In the genomic region with DNA sequence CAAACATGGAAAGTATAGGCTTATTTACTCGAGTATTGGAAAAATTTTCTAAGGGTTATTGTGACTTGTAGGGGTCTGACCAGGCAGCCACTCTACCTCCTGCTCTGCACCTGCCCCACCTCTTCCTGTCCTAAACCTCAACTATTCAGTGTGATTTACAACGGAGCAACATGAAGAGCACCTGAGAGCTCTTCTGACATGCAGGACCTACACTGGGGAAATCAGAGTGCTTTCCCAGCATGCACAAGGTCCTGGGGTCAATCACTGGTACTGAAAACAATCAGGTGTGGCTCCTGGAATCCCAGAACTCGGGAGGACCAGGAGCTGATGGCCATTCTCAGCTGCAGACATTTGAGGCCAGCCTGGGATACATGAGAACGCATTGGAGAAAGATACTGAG, we compare ENCODE assay signal across 24 mouse cellular contexts. TPM values are rescaled to one million over a fixed set of nuclear protein-coding genes. Genes with fewer than 3 reads are reported as not detected.
A peak's percentile ranks its signal among the peaks of the same experiment; 100 is the strongest.
DNase-seq lines count a peak whose midpoint lies in the region; ATAC-seq and TF ChIP-seq lines count a peak whose summit lies in the region.
"Had no signal": no experiment of that assay in that cellular context is flagged by ENCODE, and none has a peak within 500 bp of the region (broad histone marks: within the 10 kb centered on the region; RNA-seq: fewer than 3 reads in every experiment).

No protein-coding gene starts in this region.

- H3K4me2 ChIP-seq in liver, postnatal 0 days (ENCODE audit: low read depth, low read length) = no peak overlapping the region
- no peak overlapping the region for H3K4me2 ChIP-seq in hindbrain, embryonic 14.5 days (replicated peaks)
- H3K4me2 ChIP-seq in hindbrain, embryonic 13.5 days = no peak overlapping the region

- 62% methylated on average over 4 of the region's 4 CpGs for WGBS in liver, postnatal 0 days (ENCODE audit: insufficient replicate concordance)
- WGBS in hindbrain, embryonic 14.5 days = 74% methylated on average over 4 of the region's 4 CpGs
- 76% methylated on average over 4 of the region's 4 CpGs for WGBS in hindbrain, embryonic 13.5 days

- no peaks in the 10 kb centered on the region for H3K4me1 ChIP-seq in liver, postnatal 0 days (ENCODE audit: insufficient read depth)
- no peaks in the 10 kb centered on the region for H3K4me1 ChIP-seq in hindbrain, embryonic 14.5 days (replicated peaks; ENCODE audit: control insufficient read depth, insufficient read depth, low read length)
- H3K4me1 ChIP-seq in hindbrain, embryonic 13.5 days (replicated peaks) = no peaks in the 10 kb centered on the region

- no peak overlapping the region for H3K9ac ChIP-seq in liver, postnatal 0 days (replicated peaks)
- H3K9ac ChIP-seq in hindbrain, embryonic 14.5 days = no peak overlapping the region
- H3K9ac ChIP-seq in hindbrain, embryonic 13.5 days = no peak overlapping the region

- no peak for TF ChIP-seq EP300 in liver, postnatal 0 days (IDR thresholded peaks at IDR 0.05; ENCODE audit: low read depth)

- no peaks in the 10 kb centered on the region for H3K9me3 ChIP-seq in liver, postnatal 0 days (ENCODE audit: low read length)
- H3K9me3 ChIP-seq in hindbrain, embryonic 14.5 days (ENCODE audit: control insufficient read depth, low read length) = no peaks in the 10 kb centered on the region
- H3K9me3 ChIP-seq in hindbrain, embryonic 13.5 days = no peaks in the 10 kb centered on the region
- H3K9me3 ChIP-seq: G1E had no signal

- no peaks in the 10 kb centered on the region for H3K36me3 ChIP-seq in liver, postnatal 0 days (replicated peaks; ENCODE audit: insufficient read depth, low read length)
- no peaks in the 10 kb centered on the region for H3K36me3 ChIP-seq in hindbrain, embryonic 14.5 days (replicated peaks; ENCODE audit: control insufficient read depth, insufficient read depth)
- no peaks in the 10 kb centered on the region for H3K36me3 ChIP-seq in hindbrain, embryonic 13.5 days
- H3K36me3 ChIP-seq: G1E had no signal

- DNase-seq in ES-CJ7 (ENCODE audit: low read depth, low spot score) (peak; percentile 51), R1 (ENCODE audit: low read depth, low spot score) (peak; percentile 72), ZHBTc4 (ENCODE audit: low read depth, low spot score) (peak; percentile 24)
- no peak for DNase-seq in liver, postnatal 0 days
- DNase-seq in hindbrain, embryonic 14.5 days (ENCODE audit: low spot score) = no peak
- DNase-seq: adrenal gland, adult 2 months; adrenal gland, adult 8-10 months; adrenal gland, postnatal 10 days; adrenal gland, postnatal 14 days; adrenal gland, postnatal 25 days; adrenal gland, postnatal 36 days; B cell, adult 2 months; cerebellum, adult 11 months; cerebellum, adult 11-12 months; cerebellum, adult 18-20 months; cerebellum, adult 2 months; cerebellum, adult 8-10 months; cerebellum, adult 9-10 months had no signal

- ATAC-seq in liver, postnatal 0 days = no peak
- ATAC-seq in hindbrain, embryonic 14.5 days (ENCODE audit: low FRiP score) = no peak
- ATAC-seq in hindbrain, embryonic 13.5 days (ENCODE audit: low FRiP score) = no peak
- ATAC-seq: activated CD4-positive, CD25-positive, alpha-beta regulatory T cell, adult 4 months; CD4-positive, CD25-positive, alpha-beta regulatory T cell, adult 4 months; Patski had no signal

- no peaks in the 10 kb centered on the region for H3K27me3 ChIP-seq in liver, postnatal 0 days (ENCODE audit: insufficient read depth, low read length)
- H3K27me3 ChIP-seq in hindbrain, embryonic 14.5 days (ENCODE audit: control insufficient read depth, insufficient read depth, low read length) = no peaks in the 10 kb centered on the region
- H3K27me3 ChIP-seq in hindbrain, embryonic 13.5 days = no peaks in the 10 kb centered on the region
- H3K27me3 ChIP-seq: CH12.LX, Patski had no signal

- no peak overlapping the region for H3K27ac ChIP-seq in liver, postnatal 0 days (ENCODE audit: low read depth)
- no peak overlapping the region for H3K27ac ChIP-seq in hindbrain, embryonic 14.5 days
- no peak overlapping the region for H3K27ac ChIP-seq in hindbrain, embryonic 13.5 days

- TF ChIP-seq CTCF in liver, postnatal 0 days (IDR thresholded peaks at IDR 0.05; ENCODE audit: low read depth) = no peak

- no peak overlapping the region for H3K4me3 ChIP-seq in liver, postnatal 0 days (ENCODE audit: low read depth, low read length)
- no peak overlapping the region for H3K4me3 ChIP-seq in hindbrain, embryonic 14.5 days (replicated peaks; ENCODE audit: low read length)
- no peak overlapping the region for H3K4me3 ChIP-seq in hindbrain, embryonic 13.5 days

RNA-seq across cellular contexts. Expression of a gene that starts 27.6 kb away (rescaled TPM):
- polyA plus RNA-seq in liver, postnatal 0 days (2015; fragmentation: Nextera tagmentation; extraction: Ambion mirVana) = 3.1 TPM in 2 replicates
- polyA plus RNA-seq in hindbrain, embryonic 14.5 days (2014; fragmentation: Nextera tagmentation; extraction: Ambion mirVana) = 9.6 and 11.2 TPM in 2 replicates
- 9.4 and 9.7 TPM in 2 replicates for polyA plus RNA-seq in hindbrain, embryonic 13.5 days (2015; fragmentation: Nextera tagmentation; extraction: Ambion mirVana)

Comparison
In these comparisons a context has a peak if more than half of its experiments do, and no peak if none do; other contexts are left out.
1. DNase-seq: peak in ES-CJ7 (single experiment), R1 (single experiment) and ZHBTc4 (single experiment); none in liver, postnatal 0 days (single experiment) and hindbrain, embryonic 14.5 days (single experiment).